Mouse (Mus musculus) spleen, adult 10 weeks (tissue): Measurements from ENCODE around the gene Chat. TPM values are rescaled to one million over a fixed set of nuclear protein-coding genes. Genes with fewer than 3 reads are reported as not detected.

Experiments
- polyA plus RNA-seq: library from polyadenylated mRNA; stranded (reverse); fragments of 350-450 nt; fragmentation: Illumina TruSeq; extraction: RNeasy Lipid Tissue Mini Kit (QIAGEN cat#74804); gene quantifications from one replicate; pipeline ENCODE4 v1.2.3, GENCODE M21; 2015; ENCODE audit warnings: low replicate concordance; ENCODE audit not compliant: insufficient read depth

The Chat gene
- polyA plus RNA-seq = not detected

GRCm38 (mm10) chr14:32465889-32466288, at the start of gene Chat:
Gene Chat, minus strand, starts transcription at chr14:32465989.

GRCm38 (mm10) chr14:32513336-32514032, 47.7 kb upstream of the Chat start, which contains the start of gene Ercc6:
Gene Ercc6, plus strand, starts transcription at chr14:32513521.

GRCm38 (mm10) chr14:32464601-32465505, 936 bp downstream of the Chat start, which contains the start of gene Slc18a3:
Gene Slc18a3, minus strand, starts transcription at chr14:32464850.

GRCm38 (mm10) chr14:32388196-32388595, 77.6 kb downstream of the Chat start, which contains the start of gene 1700024G13Rik:
Gene 1700024G13Rik, minus strand, starts transcription at chr14:32388391.

Other genes with a start within 250 kb of the Chat start
- gene Ogdhl, start 144.0 kb downstream of the Chat start, polyA plus RNA-seq = 0.26 TPM
- gene 1700024G13Rik, start 77.6 kb downstream of the Chat start, polyA plus RNA-seq = not detected
- gene Slc18a3, start 1.1 kb downstream of the Chat start, polyA plus RNA-seq = not detected
- 32.3 TPM for gene Ercc6, start 47.5 kb upstream of the Chat start, polyA plus RNA-seq
- not detected for gene Prrxl1, start 133.4 kb upstream of the Chat start, polyA plus RNA-seq
- gene 3425401B19Rik, start 219.3 kb upstream of the Chat start, polyA plus RNA-seq = 0.25 TPM